Mouse (Mus musculus): ENCODE results near the gene Gm10271.

- TF ChIP-seq CTCF (IDR thresholded peaks at IDR 0.05; ENCODE audit: borderline replicate concordance, extremely low read depth, insufficient read depth, insufficient read length) (no peak), POLR2A (IDR thresholded peaks at IDR 0.05; ENCODE audit: borderline replicate concordance, extremely low read depth, insufficient read depth, insufficient read length, poor library complexity, severe bottlenecking) (no peak)
Measured at GRCm38 (mm10) chr10:116920641-116921040, 51.8 kb downstream of the Gm10271 start.
